8 mouse cellular contexts compared by ENCODE assay signal in genomic region chr5:27737168-27737567, GRCm38 (mm10). TPM values are rescaled to one million over a fixed set of nuclear protein-coding genes. Genes with fewer than 3 reads are reported as not detected.
A peak's percentile ranks its signal among the peaks of the same experiment; 100 is the strongest.
DNase-seq lines count a peak whose midpoint lies in the region; ATAC-seq lines count a peak whose summit lies in the region.

No protein-coding gene starts in this region.

- H3K4me2 ChIP-seq in forebrain, embryonic 16.5 days (ENCODE audit: low read length) = no peak overlapping the region
- no peak overlapping the region for H3K4me2 ChIP-seq in kidney, embryonic 16.5 days (replicated peaks; ENCODE audit: low read depth, low read length)

- no peak overlapping the region for H3K27ac ChIP-seq in forebrain, embryonic 16.5 days (ENCODE audit: low read length)
- H3K27ac ChIP-seq in kidney, embryonic 16.5 days (ENCODE audit: low read length) = no peak overlapping the region

- no peaks in the 10 kb centered on the region for H3K4me1 ChIP-seq in forebrain, embryonic 16.5 days (replicated peaks; ENCODE audit: control insufficient read depth, insufficient read depth, low read length)
- no peaks in the 10 kb centered on the region for H3K4me1 ChIP-seq in kidney, embryonic 16.5 days (ENCODE audit: insufficient read depth, low read length)

- H3K27me3 ChIP-seq in forebrain, embryonic 16.5 days (replicated peaks; ENCODE audit: control insufficient read depth, insufficient read depth, low read length) = no peaks in the 10 kb centered on the region
- no peaks in the 10 kb centered on the region for H3K27me3 ChIP-seq in kidney, embryonic 16.5 days (ENCODE audit: insufficient read depth, low read length)
- H3K27me3 ChIP-seq in splenic B cell, adult 2 months (ENCODE audit: control insufficient read depth, insufficient read depth, low read length, poor library complexity, severe bottlenecking) = no peaks in the 10 kb centered on the region

- no peak overlapping the region for H3K9ac ChIP-seq in forebrain, embryonic 16.5 days (replicated peaks; ENCODE audit: low read depth, low read length)
- no peak overlapping the region for H3K9ac ChIP-seq in kidney, embryonic 16.5 days (replicated peaks; ENCODE audit: low read length)

- H3K9me3 ChIP-seq in forebrain, embryonic 16.5 days (ENCODE audit: control insufficient read depth, low read length) = 0 out of 2 replicates have a peak, but pooled peaks cover 3% of the 10 kb centered on the region
- H3K9me3 ChIP-seq in kidney, embryonic 16.5 days (ENCODE audit: low read length) = no peaks in the 10 kb centered on the region; the same call in 1 of the 2 replicates

- peaks cover 8% of the 10 kb centered on the region; the same call in 1 of the 2 replicates for H3K36me3 ChIP-seq in forebrain, embryonic 16.5 days (ENCODE audit: control insufficient read depth, insufficient read depth)
- peaks cover 10% of the 10 kb centered on the region for H3K36me3 ChIP-seq in kidney, embryonic 16.5 days (ENCODE audit: insufficient read depth, low read length)
- H3K36me3 ChIP-seq in splenic B cell, adult 2 months (ENCODE audit: control insufficient read depth, insufficient read depth, low read length, poor library complexity, severe bottlenecking) = peaks cover 4% of the 10 kb centered on the region

- 0 out of 2 replicates have a peak, but pooled peaks have one; percentile 19 for ATAC-seq in forebrain, embryonic 16.5 days
- peak; percentile 88 for ATAC-seq in kidney, embryonic 16.5 days (ENCODE audit: low FRiP score, low TSS enrichment)
- ATAC-seq in inflammation-experienced regulatory T-cells, adult 6 months = no peak

- 6% methylated on average over 3 of the region's 3 CpGs for WGBS in forebrain, embryonic 16.5 days
- WGBS in kidney, embryonic 16.5 days = 6% methylated on average over 3 of the region's 3 CpGs

- DNase-seq in right cerebral cortex, postnatal 14 days = peak; percentile 45
- no peak for DNase-seq in right cerebral cortex, postnatal 25 days
- DNase-seq in adrenal gland, postnatal 14 days = peak; percentile 79
- DNase-seq in lung, postnatal 25 days (ENCODE audit: low spot score) = peak; percentile 10
- peak; percentile 27 for DNase-seq in splenic B cell, adult 2 months (ENCODE audit: low read depth, low spot score)

- H3K4me3 ChIP-seq in forebrain, embryonic 16.5 days (replicated peaks; ENCODE audit: low read length) = no peak overlapping the region
- H3K4me3 ChIP-seq in kidney, embryonic 16.5 days (ENCODE audit: low read length) = no peak overlapping the region

RNA-seq across cellular contexts. Expression of gene Paxip1, which starts 54.3 kb away (rescaled TPM):
- 30.1 and 31.7 TPM in 2 replicates for total RNA-seq in adrenal gland, postnatal 14 days (2021)
- polyA plus RNA-seq in forebrain, embryonic 16.5 days (2015; fragmentation: Nextera tagmentation; extraction: Ambion mirVana) = 28.7 and 29.7 TPM in 2 replicates
- 38.7 and 38.8 TPM in 2 replicates for polyA plus RNA-seq in kidney, embryonic 16.5 days (2015; fragmentation: Nextera tagmentation; extraction: Ambion mirVana)
- polyA plus RNA-seq in inflammation-experienced regulatory T-cells, adult 6 months (2017; shearing (Covaris generic)) = 10 to 100 TPM in 2 of 3 experiments, 1 to 10 TPM in 1; 9.8 to 14.6 (median 12.8) TPM
